Comparison of ENCODE assay signal across 19 mouse cellular contexts in genomic region chr9:23486725-23487378, GRCm38 (mm10).
DNase-seq lines count a peak whose midpoint lies in the region; ATAC-seq and TF ChIP-seq lines count a peak whose summit lies in the region.
"Had no signal": no experiment of that assay in that cellular context is flagged by ENCODE, and none has a peak within 500 bp of the region (broad histone marks: within the 10 kb centered on the region; RNA-seq: fewer than 3 reads in every experiment).

No protein-coding gene starts in this region.

- no peak for TF ChIP-seq POLR2A in kidney, adult 2 months (IDR thresholded peaks at IDR 0.05; ENCODE audit: low read depth, low read length)

- ATAC-seq in hindbrain, embryonic 11.5 days (ENCODE audit: low FRiP score), result peak; percentile 57; the same call in 1 of the 2 replicates
- peak; percentile 92 for ATAC-seq in forebrain, embryonic 15.5 days (replicated peaks)
- ATAC-seq in hindbrain, postnatal 0 days, result peak; percentile 78
- ATAC-seq in megakaryocyte progenitor cell, adult 5-6 weeks (replicated peaks; ENCODE audit: poor library complexity), result no peak
- ATAC-seq: liver, postnatal 0 days had no signal

- 41% methylated on average over 5 of the region's 5 CpGs for whole genome bisulfite sequencing in hindbrain, embryonic 11.5 days
- WGBS in hindbrain, embryonic 10.5 days, result 35% methylated on average over 5 of the region's 5 CpGs
- 9% methylated on average over 5 of the region's 5 CpGs for WGBS in forebrain, embryonic 15.5 days
- 26% methylated on average over 5 of the region's 5 CpGs for WGBS in hindbrain, postnatal 0 days
- WGBS in kidney, adult 2 months, result 59% methylated on average over 5 of the region's 5 CpGs

- no peak overlapping the region for H3K4me3 ChIP-seq in hindbrain, embryonic 11.5 days (ENCODE audit: low read depth, low read length)
- H3K4me3 ChIP-seq in hindbrain, embryonic 10.5 days, result no peak overlapping the region
- H3K4me3 ChIP-seq in forebrain, embryonic 15.5 days, result no peak overlapping the region
- no peak overlapping the region for H3K4me3 ChIP-seq in hindbrain, postnatal 0 days (ENCODE audit: low read length)
- H3K4me3 ChIP-seq in kidney, adult 2 months (ENCODE audit: insufficient read depth, low read depth, low read length), result no peak overlapping the region
- H3K4me3 ChIP-seq: embryonic facial prominence, embryonic 13.5 days; hindbrain, embryonic 15.5 days; layer of hippocampus, adult 2 months; left cerebral cortex, adult 2 months; limb, embryonic 12.5 days; neural tube, embryonic 13.5 days had no signal

- no peaks in the 10 kb centered on the region for H3K27me3 ChIP-seq in hindbrain, embryonic 11.5 days (ENCODE audit: control insufficient read depth, insufficient read depth, low read length)
- H3K27me3 ChIP-seq in hindbrain, embryonic 10.5 days (ENCODE audit: insufficient read depth, poor library complexity, severe bottlenecking), result no peaks in the 10 kb centered on the region
- H3K27me3 ChIP-seq in forebrain, embryonic 15.5 days, result no peaks in the 10 kb centered on the region
- no peaks in the 10 kb centered on the region for H3K27me3 ChIP-seq in hindbrain, postnatal 0 days (ENCODE audit: insufficient read depth, low read length)
- no peaks in the 10 kb centered on the region for H3K27me3 ChIP-seq in kidney, adult 2 months (replicated peaks; ENCODE audit: control insufficient read depth, insufficient read depth, low read length)
- H3K27me3 ChIP-seq: hindbrain, embryonic 15.5 days; limb, embryonic 12.5 days; neural tube, embryonic 13.5 days had no signal

- DNase-seq in hindbrain, embryonic 11.5 days (ENCODE audit: low spot score), result peak; percentile 11
- no peak for DNase-seq in hindbrain, embryonic 10.5 days (ENCODE audit: low spot score)
- peak; percentile 35 for DNase-seq in hindbrain, postnatal 0 days (ENCODE audit: low spot score)
- DNase-seq in kidney, adult 9 months, result no peak
- no peak for DNase-seq in kidney, adult 2 months
- no peak for DNase-seq in liver
- DNase-seq: adrenal gland, postnatal 25 days; cerebellum, postnatal 10 days; gastrocnemius, postnatal 36 days; liver, postnatal 0 days; lung, postnatal 36 days had no signal

- TF ChIP-seq CTCF in hindbrain, postnatal 0 days (IDR thresholded peaks at IDR 0.05; ENCODE audit: low read depth), result no peak
- no peak for TF ChIP-seq CTCF in kidney, adult 2 months (conservative IDR thresholded peaks at IDR 0.05; ENCODE audit: insufficient read depth, insufficient read length, low read depth, low read length)

- no peaks in the 10 kb centered on the region for H3K36me3 ChIP-seq in hindbrain, embryonic 11.5 days (ENCODE audit: control insufficient read depth, insufficient read depth, low read length)
- H3K36me3 ChIP-seq in hindbrain, embryonic 10.5 days, result no peaks in the 10 kb centered on the region
- no peaks in the 10 kb centered on the region for H3K36me3 ChIP-seq in forebrain, embryonic 15.5 days
- H3K36me3 ChIP-seq in hindbrain, postnatal 0 days (ENCODE audit: insufficient read depth, low read length), result no peaks in the 10 kb centered on the region
- no peaks in the 10 kb centered on the region for H3K36me3 ChIP-seq in kidney, adult 2 months (ENCODE audit: control insufficient read depth, insufficient read depth, low read length)
- H3K36me3 ChIP-seq: embryonic facial prominence, embryonic 13.5 days; hindbrain, embryonic 15.5 days; limb, embryonic 12.5 days; neural tube, embryonic 13.5 days had no signal

- H3K4me2 ChIP-seq in hindbrain, embryonic 11.5 days (replicated peaks; ENCODE audit: low read depth, low read length), result no peak overlapping the region
- H3K4me2 ChIP-seq in forebrain, embryonic 15.5 days (replicated peaks), result no peak overlapping the region
- no peak overlapping the region for H3K4me2 ChIP-seq in hindbrain, postnatal 0 days (ENCODE audit: low read depth, low read length)
- H3K4me2 ChIP-seq: embryonic facial prominence, embryonic 13.5 days; hindbrain, embryonic 15.5 days; limb, embryonic 12.5 days; neural tube, embryonic 13.5 days had no signal

- no peak overlapping the region for H3K27ac ChIP-seq in hindbrain, embryonic 11.5 days (ENCODE audit: low read depth, low read length)
- H3K27ac ChIP-seq in hindbrain, embryonic 10.5 days, result no peak overlapping the region
- H3K27ac ChIP-seq in forebrain, embryonic 15.5 days (replicated peaks), result peak overlapping the region; percentile 53
- no peak overlapping the region for H3K27ac ChIP-seq in hindbrain, postnatal 0 days
- no peak overlapping the region for H3K27ac ChIP-seq in kidney, adult 2 months (ENCODE audit: insufficient read depth, low read depth, low read length)
- H3K27ac ChIP-seq: embryonic facial prominence, embryonic 13.5 days; hindbrain, embryonic 15.5 days; layer of hippocampus, adult 2 months; left cerebral cortex, adult 2 months; limb, embryonic 12.5 days; neural tube, embryonic 13.5 days had no signal

- H3K4me1 ChIP-seq in hindbrain, embryonic 11.5 days (replicated peaks; ENCODE audit: control insufficient read depth, insufficient read depth, low read length), result no peaks in the 10 kb centered on the region
- H3K4me1 ChIP-seq in hindbrain, embryonic 10.5 days (replicated peaks), result peaks cover 12% of the 10 kb centered on the region; the same call in 1 of the 2 replicates
- peaks cover 22% of the 10 kb centered on the region for H3K4me1 ChIP-seq in forebrain, embryonic 15.5 days
- no peaks in the 10 kb centered on the region for H3K4me1 ChIP-seq in hindbrain, postnatal 0 days (ENCODE audit: insufficient read depth, low read length)
- no peaks in the 10 kb centered on the region for H3K4me1 ChIP-seq in kidney, adult 2 months (ENCODE audit: control insufficient read depth, insufficient read depth, low read length)
- H3K4me1 ChIP-seq: limb, embryonic 12.5 days had no signal

- no peaks in the 10 kb centered on the region for H3K9me3 ChIP-seq in hindbrain, embryonic 11.5 days (ENCODE audit: control insufficient read depth, low read length)
- no peaks in the 10 kb centered on the region for H3K9me3 ChIP-seq in hindbrain, embryonic 10.5 days
- H3K9me3 ChIP-seq in forebrain, embryonic 15.5 days, result no peaks in the 10 kb centered on the region
- no peaks in the 10 kb centered on the region for H3K9me3 ChIP-seq in hindbrain, postnatal 0 days (ENCODE audit: low read length)
- H3K9me3 ChIP-seq: embryonic facial prominence, embryonic 13.5 days; hindbrain, embryonic 15.5 days; limb, embryonic 12.5 days; neural tube, embryonic 13.5 days had no signal

- no peak overlapping the region for H3K9ac ChIP-seq in hindbrain, embryonic 11.5 days (ENCODE audit: low read depth, low read length)
- no peak overlapping the region for H3K9ac ChIP-seq in forebrain, embryonic 15.5 days (replicated peaks)
- no peak overlapping the region for H3K9ac ChIP-seq in hindbrain, postnatal 0 days (replicated peaks; ENCODE audit: low read length)
- H3K9ac ChIP-seq: embryonic facial prominence, embryonic 13.5 days; hindbrain, embryonic 15.5 days; limb, embryonic 12.5 days; liver, postnatal 0 days; neural tube, embryonic 13.5 days had no signal

Comparison
In these comparisons a context has a peak if more than half of its experiments do, and no peak if none do; other contexts are left out.
1. DNase-seq: peak in hindbrain, embryonic 11.5 days (single experiment) and hindbrain, postnatal 0 days (single experiment); none in hindbrain, embryonic 10.5 days (single experiment), kidney, adult 9 months (single experiment), kidney, adult 2 months (single experiment) and liver (single experiment).